Mouse (Mus musculus) A20 (cell line): ENCODE data around the gene Zfp385a.
"Not testable (repeated sequence)": the region's sequence is repeated elsewhere in the genome, so short reads cannot be mapped to it uniquely, and the experiment has no call there.

ENCODE experiments used
- DNase-seq: peaks from one replicate; pipeline ENCODE4 v3.0.0-alpha.2; 2011; ENCODE audit warnings: low read depth, low spot score

Zfp385a gene

DNA sequence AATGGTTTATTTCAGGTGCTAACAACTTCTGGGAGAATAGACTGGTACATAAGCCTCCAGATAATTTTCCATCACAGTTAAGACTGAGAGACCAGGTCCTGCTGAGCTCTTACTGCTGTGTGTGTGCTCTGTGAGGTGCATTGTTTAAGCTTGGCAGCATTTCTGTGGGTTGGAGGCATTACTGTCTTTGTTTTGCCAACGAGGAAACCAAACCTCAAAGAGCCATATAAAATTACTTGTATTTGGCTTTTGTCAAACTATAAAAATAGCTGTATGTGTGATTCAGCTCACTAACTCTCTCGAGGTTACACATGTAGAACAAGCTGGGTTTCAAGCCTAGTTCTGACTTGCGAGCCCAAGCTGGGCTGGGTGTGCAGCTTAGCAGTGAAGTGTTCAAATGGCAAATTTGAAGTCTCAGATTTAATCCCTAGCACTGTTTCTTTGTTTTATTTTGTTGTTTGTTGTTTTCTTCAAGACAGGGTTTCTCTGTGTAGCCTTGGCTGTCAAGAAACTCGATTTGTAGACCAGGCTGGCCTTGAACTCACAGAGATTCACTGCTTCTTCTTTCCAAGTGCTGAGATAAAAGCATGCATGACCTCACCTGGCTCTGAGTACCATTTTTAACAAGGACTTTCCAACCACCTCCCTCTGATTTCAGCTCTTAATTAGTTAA lies 47.1 kb downstream of the Zfp385a start:
- DNase-seq = no peak

DNA sequence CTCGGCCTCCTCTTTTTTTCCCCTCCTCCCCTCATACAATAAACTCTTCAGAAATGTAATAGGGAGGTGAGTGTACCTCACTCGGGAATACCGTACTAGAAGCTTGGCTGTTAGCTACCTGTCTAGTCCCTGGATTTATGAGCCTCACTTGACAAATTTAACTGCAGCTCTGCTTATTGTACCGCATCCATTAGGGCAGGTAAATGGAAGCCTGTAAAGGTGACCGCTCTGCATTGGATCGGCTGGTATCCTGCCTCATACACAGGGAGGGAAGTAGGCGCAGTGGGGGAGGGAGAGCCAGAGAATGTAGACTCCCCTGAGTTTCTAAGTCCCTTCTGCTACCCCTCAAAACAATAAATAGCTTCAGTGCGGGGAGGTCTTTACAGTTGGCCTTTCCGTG lies 49.0 kb downstream of the Zfp385a start:
- no peak for DNase-seq

DNA sequence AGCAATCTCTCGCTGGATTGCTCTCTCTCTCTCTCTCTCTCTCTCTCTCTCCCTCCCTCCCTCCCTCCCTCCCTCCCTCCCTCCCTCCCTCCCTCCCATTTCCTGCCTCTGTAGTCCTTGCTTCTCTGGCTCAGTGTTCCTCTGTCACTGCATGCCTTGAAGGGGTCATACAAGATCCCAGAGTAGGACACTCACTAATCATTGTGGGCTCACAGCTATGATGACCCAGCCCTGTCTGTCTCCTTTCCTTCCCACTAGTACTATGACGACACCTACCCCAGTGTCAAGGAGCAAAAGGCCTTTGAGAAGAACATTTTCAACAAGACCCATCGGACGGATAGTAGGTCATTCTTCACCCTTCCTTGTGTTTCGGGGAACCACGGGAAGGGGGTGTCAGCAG lies 49.5 kb downstream of the Zfp385a start:
- DNase-seq = no peak

DNA sequence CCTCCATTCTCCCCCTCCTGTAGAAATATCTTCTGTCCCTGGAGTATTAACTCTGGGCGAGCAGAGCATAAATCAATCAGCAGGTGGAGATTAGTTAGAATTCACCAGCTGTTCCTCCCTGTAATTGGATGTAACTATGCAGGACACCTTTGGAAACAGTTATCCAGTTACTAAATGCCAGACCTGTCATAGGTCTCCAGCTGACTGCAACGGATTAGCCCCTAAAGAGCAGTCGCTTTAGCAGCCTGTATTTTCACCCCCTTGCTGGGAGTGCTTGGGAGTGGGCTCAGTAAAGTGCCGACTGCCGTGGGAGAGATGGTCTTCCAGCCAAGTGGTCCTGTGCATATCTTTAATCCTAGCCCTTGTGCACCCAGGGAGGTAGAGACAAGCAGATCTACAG lies 50.3 kb downstream of the Zfp385a start:
- no peak for DNase-seq

DNA sequence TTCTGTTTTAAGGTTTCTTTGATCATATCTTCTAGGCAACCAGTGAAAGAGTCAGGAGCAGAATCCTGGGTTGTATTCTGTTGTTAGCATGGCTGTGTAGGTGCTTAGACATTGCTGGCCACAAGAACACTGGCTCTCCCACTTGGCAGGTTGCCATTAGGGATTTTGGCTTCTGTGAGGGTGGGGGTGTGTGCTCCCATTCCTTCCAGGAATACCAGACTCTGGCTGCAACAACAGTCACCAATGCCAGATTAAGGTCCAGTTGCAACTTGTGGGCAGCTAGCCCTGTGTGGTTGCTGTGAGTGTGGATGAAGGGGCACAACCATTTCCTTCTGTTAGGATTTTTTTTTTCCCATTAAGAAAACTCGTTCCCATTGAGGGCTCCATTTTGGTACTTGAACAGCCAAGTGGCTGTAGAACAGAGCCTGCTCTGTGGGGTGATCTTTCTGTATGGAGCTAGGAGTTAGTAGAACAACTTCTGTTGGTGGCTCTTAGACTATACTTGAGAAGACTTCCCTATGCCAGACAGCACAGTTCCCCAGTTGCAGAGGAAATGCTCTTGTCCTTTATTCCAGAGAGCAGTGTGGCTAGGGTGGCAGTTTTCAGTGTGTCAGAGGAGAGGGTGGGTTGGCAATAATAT lies 54.0 kb downstream of the Zfp385a start:
- DNase-seq = no peak

DNA sequence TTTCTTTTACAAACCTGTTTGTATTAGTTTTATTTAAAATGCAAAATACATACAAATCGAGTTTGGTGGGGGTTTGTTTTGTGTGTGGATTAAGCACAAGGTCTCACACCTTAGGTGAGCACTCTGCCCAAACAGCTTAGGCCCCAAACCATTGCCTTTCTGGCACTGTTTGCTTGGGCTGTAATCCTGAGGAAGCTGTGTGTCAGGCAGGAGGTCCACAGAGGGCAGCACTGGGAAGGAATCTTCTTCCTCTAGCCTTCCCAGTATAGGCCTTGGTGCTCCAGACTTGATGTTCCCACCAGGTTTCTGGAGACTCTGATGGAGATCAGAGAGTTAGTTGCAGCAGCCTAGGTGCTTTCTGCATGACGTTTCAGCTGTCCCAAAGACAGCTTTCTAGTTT lies 55.2 kb downstream of the Zfp385a start:
- no peak for DNase-seq

DNA sequence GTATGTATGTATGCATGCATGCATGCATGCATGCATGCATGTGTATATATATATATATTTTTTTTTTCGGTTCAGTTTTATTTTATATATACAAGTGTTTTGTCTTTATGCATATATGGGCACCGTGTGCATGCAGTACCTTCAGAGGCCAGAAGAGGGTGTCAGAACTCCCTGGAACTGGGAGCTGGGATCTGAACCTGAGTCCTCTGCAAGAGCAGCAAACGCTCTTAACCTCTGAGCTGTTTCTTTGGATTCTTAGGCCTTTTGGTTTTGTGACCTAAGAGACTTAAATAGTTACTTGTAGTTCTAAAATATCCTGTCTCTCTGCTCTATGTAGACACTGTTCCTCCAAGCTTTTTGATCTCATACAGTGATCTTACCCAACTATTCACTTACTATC lies 55.8 kb downstream of the Zfp385a start:
- DNase-seq = peak; percentile 63

DNA sequence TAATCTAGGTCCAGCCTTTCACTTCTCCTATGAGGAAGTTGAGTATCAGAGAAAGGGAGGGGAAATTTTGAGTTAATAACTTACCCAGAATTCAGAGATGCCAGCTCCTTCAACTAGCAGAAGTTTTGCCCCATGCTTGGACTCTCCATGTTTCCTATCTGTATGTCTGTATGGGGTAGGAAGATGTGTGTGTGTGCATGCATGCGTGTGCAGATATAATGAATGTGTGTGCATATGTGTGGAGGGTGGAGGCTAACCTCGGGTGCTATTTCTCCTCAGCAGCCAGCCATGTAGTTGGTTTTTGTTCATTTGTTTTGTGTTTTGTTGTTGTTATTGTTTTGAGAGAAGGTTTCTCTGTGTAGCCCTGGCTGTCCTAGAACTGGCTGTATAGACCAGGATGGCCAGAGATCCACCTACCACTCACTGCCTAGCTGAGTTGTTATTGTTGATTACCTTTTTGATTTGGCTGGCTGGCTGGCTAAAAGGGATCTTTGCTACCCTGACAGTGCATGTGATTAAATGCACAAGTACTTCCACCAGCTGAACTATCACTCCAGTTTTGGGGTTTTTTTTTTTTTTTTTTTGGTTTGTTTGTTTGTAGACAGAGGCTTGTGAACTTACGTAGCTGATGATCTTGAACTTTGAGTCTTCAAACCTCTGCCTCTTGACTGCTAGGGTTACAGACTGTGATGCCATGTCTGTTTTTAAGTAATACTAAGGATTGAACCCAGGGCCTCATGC lies 58.3 kb downstream of the Zfp385a start:
- no peak for DNase-seq

DNA sequence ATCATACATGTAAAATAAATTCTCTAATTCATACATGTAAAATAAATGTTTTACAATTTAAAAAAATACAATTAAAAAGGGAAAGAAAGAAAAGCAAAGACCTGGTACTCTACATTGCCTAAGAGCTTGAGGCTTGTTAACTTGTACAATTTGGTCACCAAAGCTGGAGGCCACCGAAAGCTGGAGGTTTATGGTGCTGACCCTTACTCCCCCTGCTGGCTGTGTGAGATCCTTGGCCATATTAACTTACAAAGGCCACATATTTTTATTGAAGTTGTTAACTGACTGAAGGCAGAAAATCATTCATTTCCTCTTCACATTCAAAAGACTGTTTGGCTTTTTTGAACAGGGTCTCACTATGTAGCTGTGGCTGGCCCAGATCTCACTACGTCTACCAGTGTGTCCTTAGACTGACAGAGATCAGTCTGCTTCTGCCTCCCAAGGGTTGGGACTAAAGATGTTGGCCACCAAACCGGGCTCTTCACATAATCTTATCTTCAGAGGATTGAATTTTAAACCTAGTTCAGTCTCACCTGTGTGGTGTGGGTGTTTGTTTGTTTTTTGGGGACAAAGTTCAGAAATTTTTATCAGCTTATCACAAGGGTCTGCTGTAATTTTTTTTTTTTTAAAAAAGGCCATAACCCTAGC lies 59.0 kb downstream of the Zfp385a start:
- peak; percentile 68 for DNase-seq

DNA sequence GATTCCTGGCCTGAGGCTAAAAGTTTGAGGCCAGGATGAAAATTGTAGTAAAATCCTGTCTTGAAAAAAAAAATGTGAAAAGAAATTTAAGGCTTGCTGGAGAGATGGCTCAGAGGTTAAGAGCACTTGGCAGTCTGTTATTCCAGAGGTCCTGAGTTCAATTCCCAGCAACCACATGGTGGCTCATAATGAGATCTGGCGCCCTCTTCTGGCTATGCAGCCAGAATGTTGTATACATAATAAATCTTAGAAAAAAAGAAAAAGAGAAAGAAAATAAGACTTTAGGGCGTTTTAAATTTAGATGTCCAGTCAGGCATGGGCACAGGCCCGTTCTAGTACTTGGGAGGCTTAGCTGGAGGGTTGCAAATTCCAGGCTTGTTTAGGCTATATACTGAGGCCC lies 60.1 kb downstream of the Zfp385a start:
- peak; percentile 48 for DNase-seq

DNA sequence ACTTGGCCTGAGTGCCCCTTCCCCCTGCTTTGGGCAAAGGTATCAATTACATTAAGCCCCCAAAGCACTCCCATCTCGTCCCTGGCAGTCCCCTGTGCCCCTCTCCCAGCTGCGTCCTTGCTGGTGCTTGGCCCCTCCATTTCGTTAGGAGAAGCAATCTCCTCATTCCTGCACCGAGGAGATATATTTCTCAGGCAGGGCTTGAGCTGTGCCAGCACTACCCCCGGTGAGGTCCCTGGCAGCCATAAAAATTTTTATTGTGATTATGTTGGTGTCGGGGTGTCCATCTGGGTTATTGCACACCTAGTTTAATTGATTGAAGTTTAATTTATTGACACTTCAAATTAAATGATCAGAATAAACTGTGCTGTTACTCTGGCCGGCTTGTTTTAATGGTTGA lies 61.9 kb downstream of the Zfp385a start:
- no peak for DNase-seq

DNA sequence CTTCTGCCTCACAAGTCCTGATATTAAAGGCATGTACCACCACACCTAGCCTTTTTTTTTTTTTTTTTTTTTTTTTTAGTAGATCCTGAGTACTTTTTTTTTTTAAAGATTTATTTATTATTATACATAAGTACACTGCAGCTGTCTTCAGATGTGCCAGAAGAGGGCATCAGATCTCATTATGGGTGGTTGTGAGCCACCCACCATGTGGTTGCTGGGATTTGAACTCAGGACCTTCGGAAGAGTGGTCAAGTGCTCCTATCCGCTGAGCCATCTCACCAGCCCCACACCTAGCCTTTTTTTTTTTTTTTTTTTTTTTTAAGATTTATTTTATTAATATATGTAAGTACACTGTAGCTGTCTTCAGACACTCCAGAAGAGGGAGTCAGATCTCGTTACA lies 64.0 kb downstream of the Zfp385a start:
- DNase-seq = not testable (repeated sequence)

DNA sequence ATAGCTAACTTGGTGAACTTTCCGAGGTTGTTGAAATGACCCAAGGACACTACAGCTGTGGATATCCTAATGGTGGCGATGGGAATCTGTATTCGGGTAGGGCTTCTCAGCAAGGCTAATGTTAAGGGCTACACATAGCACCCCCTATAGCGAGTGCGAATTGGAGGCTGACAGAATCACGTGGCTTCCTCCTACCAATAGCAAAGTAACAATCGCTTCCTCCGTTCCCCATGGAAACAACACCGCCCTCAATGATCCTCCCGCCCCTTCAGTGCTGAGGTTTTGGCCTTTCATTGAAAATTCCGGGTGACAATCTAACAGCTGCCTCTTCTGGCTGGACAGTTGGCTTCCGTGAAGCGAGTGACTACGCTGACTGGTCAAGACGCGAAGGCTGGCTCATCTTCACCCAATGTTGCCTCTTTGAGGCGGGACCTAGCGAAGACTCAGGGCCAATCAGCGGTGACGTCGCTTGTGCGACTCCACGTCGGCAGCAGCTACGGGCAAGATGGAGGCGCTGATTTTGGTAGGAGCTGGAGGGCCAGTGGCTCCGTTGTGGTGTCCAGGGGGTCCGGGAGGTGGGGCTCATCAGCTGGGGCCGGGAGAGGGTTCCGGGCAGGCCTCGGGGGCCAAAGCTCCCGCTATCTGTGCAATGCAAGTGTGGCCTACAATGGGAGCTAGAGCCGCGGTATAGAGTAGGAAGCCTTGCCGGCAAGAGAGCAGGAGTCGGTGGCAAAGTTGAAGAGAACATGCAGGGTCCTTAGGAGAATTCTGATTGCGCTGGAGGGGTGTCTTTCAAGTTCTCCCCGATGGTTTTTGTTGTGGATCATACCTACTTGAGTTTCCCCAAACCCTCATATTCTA lies 67.2 kb downstream of the Zfp385a start, which contains the start of gene Copz1:
Copz1 (plus strand) TSS at position 296 of the 861 bp plus-strand sequence.
- peak; percentile 98 for DNase-seq

DNA sequence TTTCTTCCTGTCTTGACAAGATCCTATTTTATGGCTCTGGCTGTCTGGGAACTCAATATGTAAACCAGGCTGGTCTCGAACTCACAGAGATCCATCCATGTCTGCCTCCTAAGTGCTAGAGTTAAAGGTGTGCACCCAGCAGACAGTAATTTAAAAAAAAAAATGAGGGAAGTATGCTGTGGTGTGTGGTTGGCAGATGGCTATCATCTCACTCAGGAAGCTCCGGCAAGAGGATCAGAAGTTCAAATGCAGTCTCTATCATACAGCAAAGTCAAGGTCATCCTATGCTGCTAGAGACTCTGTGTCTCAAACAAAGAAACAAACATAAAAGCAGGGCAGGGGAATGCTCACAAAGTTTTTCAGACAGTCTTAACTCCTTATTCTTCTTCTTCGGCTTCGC lies 71.0 kb downstream of the Zfp385a start:
- no peak for DNase-seq

DNA sequence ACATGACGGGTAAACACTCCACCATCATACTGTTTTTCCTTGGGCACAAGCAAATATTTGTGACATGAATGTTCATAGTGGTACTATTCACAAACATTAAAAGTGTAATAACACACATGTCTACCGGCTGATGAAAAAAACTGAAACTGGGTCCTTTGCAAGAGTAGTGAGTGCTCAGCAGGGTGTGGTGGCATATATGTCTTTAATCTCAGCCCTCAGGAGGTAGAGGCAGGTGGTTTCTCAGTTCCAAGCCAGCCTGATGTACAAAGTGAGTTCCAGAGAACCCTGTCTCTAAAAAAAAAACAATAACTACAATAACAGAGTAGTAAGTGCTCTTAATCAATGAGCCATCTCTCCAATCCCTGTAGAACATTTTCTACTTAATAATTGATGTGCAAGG lies 75.1 kb downstream of the Zfp385a start:
- no peak for DNase-seq
